In the genomic region with DNA sequence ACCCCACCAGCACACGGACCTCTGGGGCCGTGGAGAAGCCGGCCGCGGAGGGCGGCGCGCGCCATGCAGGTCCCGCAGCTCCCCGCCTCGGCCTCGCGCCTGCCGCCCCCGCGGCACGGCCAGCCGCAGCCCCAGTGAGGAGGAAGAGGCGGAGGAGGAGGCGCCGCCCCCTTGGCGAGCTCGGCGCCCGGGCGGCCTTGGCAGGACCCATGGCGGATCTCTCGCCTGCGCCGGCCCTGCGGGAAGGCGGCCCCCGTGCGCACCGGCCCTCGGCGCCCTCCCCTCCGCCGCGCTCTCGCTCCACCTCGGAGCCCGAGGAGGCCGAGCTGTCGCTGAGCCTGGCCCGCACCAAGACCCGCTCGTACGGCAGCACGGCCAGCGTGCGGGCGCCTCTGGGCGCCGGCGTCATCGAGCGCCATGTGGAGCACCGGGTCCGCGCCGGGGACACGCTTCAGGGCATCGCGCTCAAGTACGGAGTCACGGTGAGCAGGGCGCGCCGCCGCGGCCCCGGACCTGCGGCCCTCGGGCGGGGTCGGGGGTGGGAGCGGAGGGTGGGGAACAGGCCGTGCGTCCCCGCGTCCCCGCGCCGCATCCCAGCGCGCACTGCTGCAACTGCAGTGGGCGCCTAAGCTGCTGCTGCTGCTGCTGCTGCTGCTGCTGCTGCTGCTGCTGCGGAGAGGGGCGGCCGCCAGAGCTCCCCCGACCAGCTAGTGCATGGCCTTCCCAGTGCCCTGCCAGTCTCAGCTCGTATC, we compare ENCODE assay signal across 7 mouse cellular contexts. TPM values are rescaled to one million over a fixed set of nuclear protein-coding genes. Genes with fewer than 3 reads are reported as not detected.
DNase-seq lines count a peak whose midpoint lies in the region; ATAC-seq lines count a peak whose summit lies in the region.

TSS of gene Lysmd2 (plus strand) at position 186 of the 752 bp plus-strand sequence.

- H3K9ac ChIP-seq in intestine, embryonic 15.5 days: peak within 1 kb of the TSS; percentile 82

- H3K4me1 ChIP-seq in intestine, embryonic 15.5 days (replicated peaks): 0 out of 2 replicates have a peak, but pooled peaks cover 7% of the 10 kb centered on the region
- peaks cover 14% of the 10 kb centered on the region for H3K4me1 ChIP-seq in midbrain, embryonic 10.5 days

- H3K36me3 ChIP-seq in intestine, embryonic 15.5 days: no peaks in the 10 kb centered on the region
- H3K36me3 ChIP-seq in midbrain, embryonic 10.5 days: no peaks in the 10 kb centered on the region

- no peaks in the 10 kb centered on the region for H3K9me3 ChIP-seq in intestine, embryonic 15.5 days
- no peaks in the 10 kb centered on the region for H3K9me3 ChIP-seq in midbrain, embryonic 10.5 days (replicated peaks)

- peak within 1 kb of the TSS; percentile 69 for H3K27ac ChIP-seq in intestine, embryonic 15.5 days
- H3K27ac ChIP-seq in midbrain, embryonic 10.5 days (replicated peaks): peak within 1 kb of the TSS; percentile 94

- H3K27me3 ChIP-seq in intestine, embryonic 15.5 days (replicated peaks): no peaks in the 10 kb centered on the region
- peaks cover 26% of the 10 kb centered on the region for H3K27me3 ChIP-seq in midbrain, embryonic 10.5 days (ENCODE audit: low read depth, poor library complexity, severe bottlenecking)

- under 1% methylated on average over 93 of the region's 94 CpGs for WGBS in intestine, embryonic 15.5 days
- WGBS in midbrain, embryonic 10.5 days: under 1% methylated on average over 93 of the region's 94 CpGs

- peak within 1 kb of the TSS; percentile 90 for H3K4me2 ChIP-seq in intestine, embryonic 15.5 days (replicated peaks)

- intact Hi-C loops in left cerebral cortex, postnatal 36 days (cut with DNase I): loop anchor here (2.0 to 5.0 kb wide), 2 partner anchors 15 to 57 kb away; partner anchors contain the start of genes Scg3 and Tmod2

- H3K4me3 ChIP-seq in intestine, embryonic 15.5 days (replicated peaks): peak within 1 kb of the TSS; percentile 69
- peak within 1 kb of the TSS; percentile 89 for H3K4me3 ChIP-seq in midbrain, embryonic 10.5 days

- DNase-seq in adrenal gland, postnatal 14 days: peak; percentile 88
- DNase-seq in embryo, embryonic 11 days: peak; percentile 82
- peak; percentile 70 to 79 for DNase-seq in gastrocnemius, postnatal 4 days (ENCODE audit: low spot score in 2 of 2)
- DNase-seq in left cerebral cortex, postnatal 36 days (ENCODE audit: low spot score in 2 of 2): peak; percentile 73 to 84
- peak; percentile 76 for DNase-seq in midbrain, embryonic 10.5 days (ENCODE audit: low spot score)
- DNase-seq in spleen, postnatal 10 days (ENCODE audit: low spot score in 2 of 2): peak; percentile 11 to 32

- ATAC-seq in intestine, embryonic 15.5 days: peak; percentile 95

RNA-seq across cellular contexts. Expression of gene Lysmd2, which starts in this region (rescaled TPM):
- total RNA-seq in adrenal gland, postnatal 14 days (2021): 18.8 and 20.5 TPM in 2 replicates
- 10 to 100 TPM; 17.6 to 20.1 TPM for total RNA-seq in gastrocnemius, postnatal 4 days (2021)
- polyA plus RNA-seq in intestine, embryonic 15.5 days (2015; fragmentation: Nextera tagmentation; extraction: Ambion mirVana): 19.4 and 20.1 TPM in 2 replicates
- 10 to 100 TPM; 67.6 to 71.9 TPM for total RNA-seq in left cerebral cortex, postnatal 36 days (2021)
- polyA plus RNA-seq in midbrain, embryonic 10.5 days (2016; fragmentation: Nextera tagmentation; extraction: Ambion mirVana): 9.3 and 12.1 TPM in 2 replicates

Comparison
In these comparisons a context has a peak if more than half of its experiments do, and no peak if none do; other contexts are left out.
1. Peak in every context shown above with its lines: DNase-seq, ATAC-seq, H3K4me3 ChIP-seq and H3K27ac ChIP-seq.
2. DNase-seq: peak in every context shown above with its lines; median percentile 88 in adrenal gland, postnatal 14 days; 82 in embryo, embryonic 11 days; 78 in left cerebral cortex, postnatal 36 days; 76 in midbrain, embryonic 10.5 days; 74 in gastrocnemius, postnatal 4 days; 22 in spleen, postnatal 10 days.